Mouse (Mus musculus) liver, adult 2 months (tissue): Measurements from ENCODE around the gene Lrrc8c. TPM values are rescaled to one million over a fixed set of nuclear protein-coding genes. Genes with fewer than 3 reads are reported as not detected.

Experiments
- DNase-seq: peaks from one replicate; pipeline ENCODE4 v3.0.0-alpha.2; 2011; ENCODE audit warnings: low read depth, low spot score; ENCODE audit errors: extremely low read depth
- H3K27ac ChIP-seq: fragments of 200-500 bp; replicated peaks from 2 replicates; pipeline ENCODE4 v1.5.1; 2012; ENCODE audit warnings: low read depth, mild to moderate bottlenecking, control low read depth, inconsistent platforms, low read length; ENCODE audit not compliant: insufficient read depth
- H3K27me3 ChIP-seq: fragments of 200-500 bp; 2 replicates; pipeline ENCODE4 v1.6.1; 2012; ENCODE audit warnings: mild to moderate bottlenecking, moderate library complexity, low read length, inconsistent platforms; ENCODE audit not compliant: control insufficient read depth, insufficient read depth
- H3K36me3 ChIP-seq: fragments of 200-500 bp; 2 replicates; pipeline ENCODE4 v1.6.1; 2012; ENCODE audit warnings: low read length, inconsistent platforms; ENCODE audit not compliant: control insufficient read depth, insufficient read depth
- H3K4me1 ChIP-seq: fragments of 200-500 bp; 2 replicates; pipeline ENCODE4 v1.6.1; 2011; ENCODE audit warnings: low read length; ENCODE audit not compliant: control insufficient read depth, insufficient read depth
- H3K4me3 ChIP-seq: fragments of 200-500 bp; 2 replicates; pipeline ENCODE4 v1.5.1; 2011; ENCODE audit warnings: low read depth, mild to moderate bottlenecking, control low read depth, low read length, moderate library complexity; ENCODE audit not compliant: insufficient read depth
- H3K79me2 ChIP-seq: fragments of 200-500 bp; 2 replicates; pipeline ENCODE4 v1.6.1; 2012; ENCODE audit warnings: inconsistent platforms, mild to moderate bottlenecking, low read length, moderate library complexity; ENCODE audit not compliant: control insufficient read depth, insufficient read depth
- H3K9ac ChIP-seq: fragments of 200-500 bp; 2 replicates; pipeline ENCODE4 v1.6.1; 2012; ENCODE audit warnings: low read depth, mild to moderate bottlenecking, control low read depth, inconsistent platforms, low read length
- CTCF ChIP-seq: fragments of 200-500 bp; IDR thresholded peaks from 2 replicates; pipeline ENCODE4 v1.5.1; 2011; ENCODE audit warnings: low read depth, low read length, control low read depth
- POLR2A ChIP-seq: fragments of 200-500 bp; IDR thresholded peaks from 2 replicates; pipeline ENCODE4 v1.6.1; 2011; ENCODE audit warnings: low read length, control low read depth; ENCODE audit not compliant: insufficient read depth; ENCODE audit errors: extremely low read depth
- WGBS: fragments of 180-500 bp; shearing (Covaris S2); methylation state at CpG from one replicate; pipeline ENCODE4 v1.1.7; 2018; 5-methylcytosine and 5-hydroxymethylcytosine counted together
- polyA plus RNA-seq: library from polyadenylated mRNA; depleted of rRNA; stranded (reverse); fragments of >200 nt; gene quantifications from 2 replicates; pipeline ENCODE4 v1.2.3, GENCODE M21; 2012
- total RNA-seq: library from RNA; depleted of rRNA; stranded (reverse); fragments of >200 nt; gene quantifications from 2 replicates; pipeline ENCODE4 v1.2.3, GENCODE M21; 2014

The Lrrc8c gene
- total and polyA plus RNA-seq, 2 experiments = 1.5 to 3.3 TPM

GRCm38 (mm10) chr5:105517992-105518625 is 1.1 kb upstream of the Lrrc8c start:
- Histone ChIP-seq H3K9ac (no peak overlapping the region), H3K79me2 (no peaks in the 10 kb centered on the region)
- DNase-seq = no peak

GRCm38 (mm10) chr5:105518626-105519095 is 527 bp upstream of the Lrrc8c start:
- peak overlapping the region; percentile 69 for H3K27ac ChIP-seq
- H3K4me1 ChIP-seq = peaks cover 2% of the 10 kb centered on the region
- no peaks in the 10 kb centered on the region for H3K79me2 ChIP-seq
- peaks cover 3% of the 10 kb centered on the region for H3K27me3 ChIP-seq
- TF ChIP-seq CTCF = no peak
- no peak for TF ChIP-seq POLR2A
- peak overlapping the region; percentile 95 for H3K4me3 ChIP-seq
- no peak for DNase-seq
- WGBS = 4% methylated on average over 16 of the region's 16 CpGs
- H3K9ac ChIP-seq = peak overlapping the region; percentile 80
- H3K36me3 ChIP-seq = no peaks in the 10 kb centered on the region

More at GRCm38 (mm10) chr5:105517992-105518625, 1.1 kb upstream of the Lrrc8c start:
- 28% methylated on average over 7 of the region's 7 CpGs for WGBS
- no peak overlapping the region for H3K27ac ChIP-seq
- no peak for TF ChIP-seq CTCF
- TF ChIP-seq POLR2A = no peak
- peaks cover 3% of the 10 kb centered on the region for H3K27me3 ChIP-seq
- H3K4me3 ChIP-seq = no peak overlapping the region
- H3K4me1 ChIP-seq = peaks cover 2% of the 10 kb centered on the region
- H3K36me3 ChIP-seq = no peaks in the 10 kb centered on the region

DNA sequence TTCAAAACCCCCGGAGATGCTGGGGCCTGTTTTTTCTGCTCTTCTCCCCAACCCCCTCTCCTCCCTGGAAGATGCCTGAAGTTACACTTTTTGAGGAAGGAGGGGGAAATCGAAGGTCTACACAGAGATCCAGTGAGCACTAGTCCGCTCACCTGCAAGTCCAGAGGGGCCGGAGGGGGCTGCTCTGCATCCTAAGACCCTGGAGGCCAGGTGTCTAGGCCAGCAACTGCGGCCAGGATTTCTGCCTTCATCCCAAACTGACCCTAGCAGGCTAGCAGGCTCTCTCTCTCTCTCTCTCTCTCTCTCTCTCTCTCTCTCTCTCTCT is 750 bp downstream of the Lrrc8c start:
- no peak overlapping the region; the same call in 1 of the 2 replicates for H3K27ac ChIP-seq
- TF ChIP-seq POLR2A (no peak), CTCF (no peak)
- H3K4me1 ChIP-seq = peaks cover 2% of the 10 kb centered on the region
- peaks cover 3% of the 10 kb centered on the region for H3K27me3 ChIP-seq
- no peak for DNase-seq
- H3K4me3 ChIP-seq = peak overlapping the region; percentile 95
- 28% methylated on average over 5 of the region's 5 CpGs for whole genome bisulfite sequencing
- H3K36me3 ChIP-seq = no peaks in the 10 kb centered on the region
- peak overlapping the region; percentile 93 for H3K9ac ChIP-seq
- no peaks in the 10 kb centered on the region for H3K79me2 ChIP-seq

DNA sequence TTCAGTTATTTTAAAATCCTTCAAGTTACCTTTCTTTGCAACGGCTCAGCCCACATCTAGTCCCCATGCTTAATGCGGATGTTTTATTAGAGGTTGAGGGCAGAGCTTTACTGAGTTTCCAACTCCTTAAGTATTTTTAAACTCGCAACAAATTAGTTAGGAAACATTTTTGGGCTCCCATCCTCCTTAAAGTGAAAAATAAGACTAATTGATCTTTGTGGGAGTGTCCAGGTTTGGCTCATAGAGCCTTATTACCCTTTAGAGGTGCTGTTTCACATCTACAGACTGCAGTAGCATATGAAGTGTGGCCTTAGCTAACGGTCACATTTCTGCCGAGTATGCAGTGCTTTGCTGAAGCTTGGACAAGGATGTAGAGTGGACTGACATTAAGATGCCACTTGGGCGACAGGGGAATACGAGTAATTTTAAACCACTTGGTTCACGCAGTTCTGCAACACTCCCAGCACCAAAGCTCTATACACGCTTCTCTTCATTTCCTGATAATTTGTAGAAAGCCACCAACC is 1.3 kb downstream of the Lrrc8c start:
- DNase-seq = no peak

GRCm38 (mm10) chr5:105523452-105523851 is 4.3 kb downstream of the Lrrc8c start:
- no peak for DNase-seq
- TF ChIP-seq CTCF (no peak), POLR2A (no peak)
- H3K9ac ChIP-seq = no peak overlapping the region
- WGBS = 52% methylated on average over 3 of the region's 3 CpGs
- no peaks in the 10 kb centered on the region for H3K79me2 ChIP-seq
- H3K36me3 ChIP-seq = no peaks in the 10 kb centered on the region
- no peak overlapping the region for H3K27ac ChIP-seq
- H3K27me3 ChIP-seq = peaks cover 3% of the 10 kb centered on the region; the same call in 1 of the 2 replicates
- no peak overlapping the region for H3K4me3 ChIP-seq
- peaks cover 2% of the 10 kb centered on the region for H3K4me1 ChIP-seq

More for the DNA sequence above, 1.3 kb downstream of the Lrrc8c start:
- Histone ChIP-seq H3K27me3 (peaks cover 3% of the 10 kb centered on the region), H3K4me1 (peaks cover 2% of the 10 kb centered on the region), H3K4me3 (peak overlapping the region; percentile 95), H3K79me2 (no peaks in the 10 kb centered on the region), H3K27ac (no peak overlapping the region), H3K36me3 (no peaks in the 10 kb centered on the region), H3K9ac (peak overlapping the region; percentile 93)
- no peak for TF ChIP-seq POLR2A
- TF ChIP-seq CTCF = no peak
- 68% methylated on average over 9 of the region's 9 CpGs for WGBS

DNA sequence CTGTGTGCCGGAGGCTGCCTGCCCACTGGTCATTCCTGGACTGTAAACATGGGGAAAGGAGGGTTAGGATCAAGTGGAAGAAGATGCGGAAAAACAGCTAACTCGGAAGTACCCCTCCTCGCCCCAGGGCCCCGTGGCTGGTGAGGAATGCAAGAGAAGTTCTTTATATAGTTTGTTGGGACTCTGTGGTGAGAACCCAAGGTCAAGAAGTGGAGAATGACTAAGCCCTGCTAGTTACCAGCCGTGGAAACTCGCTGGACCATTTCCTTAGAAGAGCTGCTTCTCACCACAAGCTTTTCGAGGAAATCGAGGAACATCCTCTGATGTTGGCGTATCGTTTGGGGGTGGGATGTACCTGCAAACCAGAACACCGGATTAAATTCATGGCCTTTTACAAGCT is 5.8 kb downstream of the Lrrc8c start:
- no peak overlapping the region for H3K9ac ChIP-seq
- no peaks in the 10 kb centered on the region for H3K27me3 ChIP-seq
- H3K4me1 ChIP-seq = no peaks in the 10 kb centered on the region
- no peaks in the 10 kb centered on the region for H3K79me2 ChIP-seq
- TF ChIP-seq CTCF = no peak
- TF ChIP-seq POLR2A = no peak
- 87% methylated on average over 12 of the region's 12 CpGs for WGBS
- H3K4me3 ChIP-seq = no peak overlapping the region
- H3K36me3 ChIP-seq = no peaks in the 10 kb centered on the region
- H3K27ac ChIP-seq = no peak overlapping the region
- DNase-seq = no peak
